Mouse (Mus musculus): Measurements from ENCODE around the gene Lmod2. TPM values are rescaled to one million over a fixed set of nuclear protein-coding genes. Genes with fewer than 3 reads are reported as not detected.

The Lmod2 gene
- not detected in 2 replicates for polyA plus RNA-seq (2012; ENCODE audit: low replicate concordance)

DNA sequence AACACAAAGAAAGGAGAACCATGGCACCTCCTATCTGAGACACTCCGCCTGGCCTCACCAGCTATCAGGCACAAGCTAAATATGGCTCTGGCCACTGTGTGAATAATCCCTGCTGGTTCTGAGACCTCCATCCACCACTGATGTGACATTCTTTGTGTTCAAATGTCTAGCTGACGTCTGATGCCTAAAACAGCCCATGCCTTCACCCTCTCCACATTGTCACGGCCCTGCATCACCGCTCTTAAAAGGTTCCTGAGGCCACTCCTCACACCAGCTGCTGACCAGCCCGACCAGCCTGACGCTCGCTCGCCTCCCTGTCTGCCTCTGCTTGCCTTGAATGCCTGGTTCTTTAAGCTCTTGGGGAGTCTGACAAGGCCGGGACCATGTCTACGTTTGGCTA is at the start of gene Lmod2:
Lmod2 (plus strand) TSS at position 263 of the 400 bp plus-strand sequence.

Other genes with a start within 250 kb of the Lmod2 start
- not detected in 2 replicates for gene Iqub, start 82.7 kb upstream of the Lmod2 start, polyA plus RNA-seq (2012; ENCODE audit: low replicate concordance)
- 1.7 and 4.6 TPM in 2 replicates for gene Ndufa5, start 69.7 kb upstream of the Lmod2 start, polyA plus RNA-seq (2012; ENCODE audit: low replicate concordance)
- not detected in 2 replicates for gene Asb15, start 69.6 kb upstream of the Lmod2 start, polyA plus RNA-seq (2012; ENCODE audit: low replicate concordance)
- gene Wasl, start 67.2 kb downstream of the Lmod2 start, polyA plus RNA-seq (2012; ENCODE audit: low replicate concordance), result 29.2 and 105 TPM in 2 replicates
- gene Hyal6, start 135.5 kb downstream of the Lmod2 start, polyA plus RNA-seq (2012; ENCODE audit: low replicate concordance), result not detected in 2 replicates
- gene Hyal4, start 150.6 kb downstream of the Lmod2 start, polyA plus RNA-seq (2012; ENCODE audit: low replicate concordance), result not detected in 2 replicates
- gene Spam1, start 193.4 kb downstream of the Lmod2 start, polyA plus RNA-seq (2012; ENCODE audit: low replicate concordance), result not detected in 2 replicates

All from hematopoietic multipotent progenitor cell, adult 10-12 weeks (in vitro differentiated cells).